Mouse (Mus musculus): Measurements from ENCODE around the gene Polr3b. TPM values are rescaled to one million over a fixed set of nuclear protein-coding genes. Genes with fewer than 3 reads are reported as not detected.

The Polr3b gene
- 8.8 and 13.5 TPM in 2 replicates for polyA plus RNA-seq (2012; rRNA removed)

- DNase-seq (ENCODE audit: low read depth), result peak; percentile 98
- TF ChIP-seq CTCF (IDR thresholded peaks at IDR 0.05; ENCODE audit: borderline replicate concordance, extremely low read depth, insufficient read depth, insufficient read length), result no peak
- TF ChIP-seq POLR2A (IDR thresholded peaks at IDR 0.05; ENCODE audit: borderline replicate concordance, extremely low read depth, insufficient read depth, insufficient read length, poor library complexity, severe bottlenecking), result 0 out of 2 replicates have a peak, but pooled peaks have one; percentile 32
These were observed at the start of gene Polr3b for GRCm38 (mm10) chr10:84621826-84622790. Polr3b (plus strand) TSS chr10:84622292.

GRCm38 (mm10) chr10:84573671-84574420 is 48.2 kb upstream of the Polr3b start:
- TF ChIP-seq POLR2A (IDR thresholded peaks at IDR 0.05; ENCODE audit: borderline replicate concordance, extremely low read depth, insufficient read depth, insufficient read length, poor library complexity, severe bottlenecking) (no peak), CTCF (IDR thresholded peaks at IDR 0.05; ENCODE audit: borderline replicate concordance, extremely low read depth, insufficient read depth, insufficient read length) (no peak)
- DNase-seq (ENCODE audit: low read depth), result no peak

- no peak for DNase-seq (ENCODE audit: low read depth)
- TF ChIP-seq CTCF (IDR thresholded peaks at IDR 0.05; ENCODE audit: borderline replicate concordance, extremely low read depth, insufficient read depth, insufficient read length) (no peak), POLR2A (IDR thresholded peaks at IDR 0.05; ENCODE audit: borderline replicate concordance, extremely low read depth, insufficient read depth, insufficient read length, poor library complexity, severe bottlenecking) (no peak)
These were observed 46.1 kb upstream of the Polr3b start for GRCm38 (mm10) chr10:84576029-84576394.

- peak; percentile 97 for DNase-seq (ENCODE audit: low read depth)
- TF ChIP-seq CTCF (IDR thresholded peaks at IDR 0.05; ENCODE audit: borderline replicate concordance, extremely low read depth, insufficient read depth, insufficient read length) (no peak), POLR2A (IDR thresholded peaks at IDR 0.05; ENCODE audit: borderline replicate concordance, extremely low read depth, insufficient read depth, insufficient read length, poor library complexity, severe bottlenecking) (no peak)
These were observed 45.6 kb upstream of the Polr3b start, which contains the start of gene Tcp11l2 for GRCm38 (mm10) chr10:84576395-84577070. Tcp11l2 (plus strand) TSS chr10:84576626.

GRCm38 (mm10) chr10:84577071-84577727 is 44.9 kb upstream of the Polr3b start:
- TF ChIP-seq POLR2A (IDR thresholded peaks at IDR 0.05; ENCODE audit: borderline replicate concordance, extremely low read depth, insufficient read depth, insufficient read length, poor library complexity, severe bottlenecking) (no peak), CTCF (IDR thresholded peaks at IDR 0.05; ENCODE audit: borderline replicate concordance, extremely low read depth, insufficient read depth, insufficient read length) (no peak)
- peak; percentile 69 for DNase-seq (ENCODE audit: low read depth)

- TF ChIP-seq POLR2A (IDR thresholded peaks at IDR 0.05; ENCODE audit: borderline replicate concordance, extremely low read depth, insufficient read depth, insufficient read length, poor library complexity, severe bottlenecking) (no peak), CTCF (IDR thresholded peaks at IDR 0.05; ENCODE audit: borderline replicate concordance, extremely low read depth, insufficient read depth, insufficient read length) (no peak)
- DNase-seq (ENCODE audit: low read depth), result no peak
These were observed 43.4 kb upstream of the Polr3b start for GRCm38 (mm10) chr10:84578738-84579137.

GRCm38 (mm10) chr10:84579527-84579926 is 42.6 kb upstream of the Polr3b start:
- no peak for DNase-seq (ENCODE audit: low read depth)
- no peak for TF ChIP-seq CTCF (IDR thresholded peaks at IDR 0.05; ENCODE audit: borderline replicate concordance, extremely low read depth, insufficient read depth, insufficient read length)
- TF ChIP-seq POLR2A (IDR thresholded peaks at IDR 0.05; ENCODE audit: borderline replicate concordance, extremely low read depth, insufficient read depth, insufficient read length, poor library complexity, severe bottlenecking), result no peak

- no peak for DNase-seq (ENCODE audit: low read depth)
- TF ChIP-seq POLR2A (IDR thresholded peaks at IDR 0.05; ENCODE audit: borderline replicate concordance, extremely low read depth, insufficient read depth, insufficient read length, poor library complexity, severe bottlenecking), result no peak
- no peak for TF ChIP-seq CTCF (IDR thresholded peaks at IDR 0.05; ENCODE audit: borderline replicate concordance, extremely low read depth, insufficient read depth, insufficient read length)
These were observed 40.9 kb upstream of the Polr3b start for GRCm38 (mm10) chr10:84581191-84581590.

GRCm38 (mm10) chr10:84582236-84582635 is 39.9 kb upstream of the Polr3b start:
- TF ChIP-seq POLR2A (IDR thresholded peaks at IDR 0.05; ENCODE audit: borderline replicate concordance, extremely low read depth, insufficient read depth, insufficient read length, poor library complexity, severe bottlenecking) (no peak), CTCF (IDR thresholded peaks at IDR 0.05; ENCODE audit: borderline replicate concordance, extremely low read depth, insufficient read depth, insufficient read length) (no peak)
- DNase-seq (ENCODE audit: low read depth), result peak; percentile 29

Data from brain, embryonic 14.5 days (tissue).